Mouse (Mus musculus) megakaryocyte, embryonic 14.5 days (primary cell): ENCODE results near the gene Hoxa11. TPM values are rescaled to one million over a fixed set of nuclear protein-coding genes. Genes with fewer than 3 reads are reported as not detected.

Source experiments
- H3K27me3 ChIP-seq: replicated peaks from 2 replicates; pipeline ENCODE3; 2012; ENCODE audit warnings: inconsistent platforms
- H3K36me3 ChIP-seq: replicated peaks from 2 replicates; pipeline ENCODE3; 2012; ENCODE audit warnings: low read length, inconsistent platforms, mixed read lengths
- H3K4me1 ChIP-seq: 2 replicates; pipeline ENCODE4 v1.6.1; 2012; ENCODE audit warnings: inconsistent platforms
- H3K4me3 ChIP-seq: replicated peaks from 2 replicates; pipeline ENCODE3; 2012; ENCODE audit warnings: moderate library complexity, mild to moderate bottlenecking, inconsistent platforms
- H3K9me3 ChIP-seq: 2 replicates; pipeline ENCODE4 v1.6.1; 2012; ENCODE audit warnings: inconsistent platforms
- FLI1 ChIP-seq: IDR thresholded peaks from 2 replicates; pipeline ENCODE4 v1.6.1; 2012; ENCODE audit warnings: low read length, inconsistent platforms, mixed read lengths
- GATA1 ChIP-seq: IDR thresholded peaks from 3 replicates; pipeline ENCODE4 v1.6.1; 2012; ENCODE audit warnings: mixed read lengths, low read length, inconsistent platforms, borderline replicate concordance
- polyA plus RNA-seq: library from polyadenylated mRNA; stranded (reverse); fragments of >175 nt; gene quantifications from 2 replicates; pipeline ENCODE4 v1.2.3, GENCODE M21; 2012; ENCODE audit warnings: low replicate concordance; ENCODE audit not compliant: insufficient read depth

Gene Hoxa11
- polyA plus RNA-seq, 1 experiment: not detected

DNA sequence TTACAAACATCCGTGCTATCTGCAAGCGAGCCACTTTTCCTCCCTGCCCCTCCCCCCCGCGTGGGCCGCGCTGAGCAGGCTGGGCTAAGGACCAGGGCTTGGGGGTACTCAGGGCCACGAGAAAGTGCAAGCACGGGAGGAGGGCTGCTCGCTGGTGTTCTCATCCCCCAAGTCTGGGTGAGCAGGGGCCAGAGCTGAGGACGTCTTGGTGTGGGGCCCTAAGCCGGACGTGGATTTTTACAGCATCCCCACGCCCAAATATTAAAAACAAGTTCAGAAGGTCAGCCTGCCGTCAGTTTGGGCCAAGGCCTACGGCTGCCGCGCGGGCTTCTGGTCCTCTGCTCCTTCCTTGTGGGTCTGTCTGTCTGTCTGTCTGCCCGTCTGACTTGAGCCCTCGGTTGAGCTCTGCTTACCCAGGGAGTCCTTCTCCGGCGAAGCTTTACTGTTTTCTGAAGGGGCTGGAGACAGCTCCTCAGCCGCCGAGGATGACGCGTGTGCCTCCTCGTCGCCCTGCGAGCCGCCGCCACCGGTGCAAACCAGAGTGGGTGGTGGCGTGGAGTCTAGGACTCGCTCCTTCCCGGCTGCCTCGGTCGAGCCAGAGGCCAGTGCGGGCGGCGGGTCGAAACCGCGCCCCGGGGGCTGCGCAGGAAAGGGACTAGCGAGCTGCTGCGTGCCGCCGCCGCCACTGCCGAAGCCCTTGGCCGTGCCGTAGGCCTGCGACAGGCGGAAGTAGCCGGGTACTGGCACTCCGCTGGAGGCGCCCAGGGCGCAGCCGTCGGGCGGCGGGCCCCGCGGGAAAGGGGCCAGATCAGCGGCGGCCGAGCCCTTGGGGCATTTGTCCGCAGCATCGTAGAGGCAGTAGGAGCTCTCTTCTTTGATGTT is 11.8 kb downstream of the Hoxa11 start:
- TF ChIP-seq GATA1 (no peak), FLI1 (no peak)
- Histone ChIP-seq H3K27me3 (peaks cover 96% of the 10 kb centered on the region), H3K4me3 (peak overlapping the region; percentile 85), H3K36me3 (no peaks in the 10 kb centered on the region), H3K4me1 (peaks cover 52% of the 10 kb centered on the region), H3K9me3 (peaks cover 5% of the 10 kb centered on the region; the same call in 1 of the 2 replicates)

GRCm38 (mm10) chr6:52232984-52233545 is 12.5 kb downstream of the Hoxa11 start:
- peaks cover 57% of the 10 kb centered on the region for H3K4me1 ChIP-seq
- H3K27me3 ChIP-seq: peaks cover 97% of the 10 kb centered on the region
- peak overlapping the region; percentile 85 for H3K4me3 ChIP-seq
- peaks cover 5% of the 10 kb centered on the region; the same call in 1 of the 2 replicates for H3K9me3 ChIP-seq
- TF ChIP-seq GATA1: no peak
- no peak for TF ChIP-seq FLI1
- no peaks in the 10 kb centered on the region for H3K36me3 ChIP-seq

DNA sequence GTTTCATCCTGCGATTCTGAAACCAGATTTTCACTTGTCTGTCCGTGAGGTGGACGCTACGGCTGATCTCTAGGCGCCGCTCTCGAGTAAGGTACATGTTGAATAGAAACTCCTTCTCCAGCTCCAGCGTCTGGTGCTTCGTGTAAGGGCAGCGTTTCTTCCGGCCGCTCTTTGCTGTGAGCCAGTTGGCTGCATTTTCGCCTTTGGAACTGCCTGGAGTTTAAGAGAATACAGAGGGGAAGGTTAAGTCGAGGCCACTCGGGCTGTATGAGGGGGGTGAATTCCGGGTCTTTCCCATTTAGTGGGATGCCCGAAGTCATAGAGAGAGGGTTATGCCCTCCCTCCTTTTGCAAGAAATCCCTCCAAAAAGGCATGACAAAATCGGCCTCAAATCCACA is 13.0 kb downstream of the Hoxa11 start:
- Histone ChIP-seq H3K27me3 (peaks cover 96% of the 10 kb centered on the region), H3K9me3 (peaks cover 5% of the 10 kb centered on the region; the same call in 1 of the 2 replicates), H3K4me1 (peaks cover 60% of the 10 kb centered on the region), H3K36me3 (no peaks in the 10 kb centered on the region), H3K4me3 (peak overlapping the region; percentile 85)
- TF ChIP-seq GATA1 (no peak), FLI1 (no peak)

GRCm38 (mm10) chr6:52231885-52232567 is 13.6 kb downstream of the Hoxa11 start:
- TF ChIP-seq GATA1: no peak
- TF ChIP-seq FLI1: no peak
- H3K9me3 ChIP-seq: peaks cover 5% of the 10 kb centered on the region; the same call in 1 of the 2 replicates

DNA sequence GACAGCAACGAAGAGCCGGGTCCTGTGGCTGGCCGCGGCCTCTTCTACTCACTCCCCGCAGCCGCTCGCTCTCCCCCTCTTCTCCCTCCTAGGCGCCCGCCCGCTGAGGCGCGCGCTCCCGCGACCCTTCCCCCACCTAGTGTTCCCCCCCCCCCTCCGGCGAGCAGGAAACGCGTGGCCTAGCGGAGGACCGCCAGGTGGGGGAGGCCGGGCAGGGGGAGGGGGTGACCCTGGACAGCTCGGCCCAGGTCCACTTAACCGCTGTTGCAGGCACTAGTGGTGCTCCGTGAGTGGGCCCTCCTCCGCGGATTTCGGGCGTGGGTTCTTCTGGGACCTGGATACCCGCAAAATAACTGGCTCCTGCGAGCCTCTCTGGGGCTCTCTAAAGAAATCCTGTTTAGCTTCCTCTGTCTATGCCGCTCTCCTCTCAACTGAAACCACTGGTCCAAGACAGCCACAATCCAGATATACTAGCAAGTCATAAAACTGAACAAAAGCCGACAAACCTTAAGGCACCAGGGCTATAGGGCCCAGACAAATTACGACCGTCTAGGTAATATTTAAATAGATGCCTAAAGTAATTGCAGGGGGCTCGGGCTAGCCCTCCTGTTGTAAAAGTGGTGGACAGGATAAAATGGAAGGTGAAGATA is 15.0 kb downstream of the Hoxa11 start, which contains the start of gene Hoxa9:
TSS of gene Hoxa9 (minus strand) at position 574 of the 650 bp plus-strand sequence.
- Histone ChIP-seq H3K9me3 (peaks cover 5% of the 10 kb centered on the region; the same call in 1 of the 2 replicates), H3K27me3 (peaks cover 96% of the 10 kb centered on the region), H3K36me3 (no peaks in the 10 kb centered on the region), H3K4me3 (peak within 1 kb of the TSS; percentile 90), H3K4me1 (peaks cover 69% of the 10 kb centered on the region)
- TF ChIP-seq FLI1: no peak
- TF ChIP-seq GATA1: no peak

More at GRCm38 (mm10) chr6:52231885-52232567, 13.6 kb downstream of the Hoxa11 start:
- H3K4me3 ChIP-seq: peak overlapping the region; percentile 85
- peaks cover 60% of the 10 kb centered on the region for H3K4me1 ChIP-seq
- no peaks in the 10 kb centered on the region for H3K36me3 ChIP-seq
- H3K27me3 ChIP-seq: peaks cover 96% of the 10 kb centered on the region

DNA sequence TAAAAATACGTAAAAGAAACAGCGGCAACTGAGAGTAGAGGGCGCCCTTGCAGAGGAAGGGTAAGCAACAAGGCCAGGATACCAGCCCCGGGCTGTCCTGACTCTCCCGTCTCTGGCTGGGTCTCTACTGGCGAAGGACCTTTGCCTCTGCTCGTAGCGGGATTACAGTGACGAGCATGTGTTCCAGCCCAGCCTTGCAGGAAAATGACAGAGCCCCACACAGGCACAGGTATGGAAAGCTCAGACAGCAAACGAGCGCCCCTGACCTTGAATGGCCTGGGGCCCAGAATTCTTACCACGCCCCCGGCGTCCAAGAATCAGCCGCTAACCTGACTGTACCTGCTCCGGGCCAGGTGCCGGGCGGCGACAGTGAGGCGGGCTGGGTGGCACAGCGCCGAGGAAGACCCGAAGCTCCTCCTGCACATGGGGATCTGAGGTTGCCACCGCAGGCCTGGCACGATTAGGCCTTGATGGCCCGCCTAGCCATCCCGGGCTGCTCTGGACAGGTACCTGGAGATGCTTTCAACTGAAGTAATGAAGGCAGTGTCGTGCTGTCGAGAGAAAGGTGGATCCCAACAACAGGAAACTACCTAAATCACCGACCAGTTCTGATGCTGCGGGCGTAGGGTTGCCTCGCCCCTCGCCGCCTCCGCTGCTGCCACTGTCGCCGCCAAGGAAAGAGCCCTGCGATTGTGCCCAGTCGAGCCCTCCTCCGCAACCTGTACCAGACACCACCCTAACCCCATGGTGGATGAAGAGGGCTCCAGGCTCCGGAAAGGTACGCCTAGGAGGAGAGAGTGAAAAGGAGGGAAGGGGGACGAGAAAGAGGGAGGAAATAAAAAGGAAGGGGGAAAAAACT is 15.8 kb downstream of the Hoxa11 start:
- Histone ChIP-seq H3K9me3 (peaks cover 3% of the 10 kb centered on the region; the same call in 1 of the 2 replicates), H3K4me3 (peak overlapping the region; percentile 90), H3K4me1 (peaks cover 78% of the 10 kb centered on the region), H3K36me3 (no peaks in the 10 kb centered on the region), H3K27me3 (peaks cover 96% of the 10 kb centered on the region)
- TF ChIP-seq FLI1 (no peak), GATA1 (no peak)

DNA sequence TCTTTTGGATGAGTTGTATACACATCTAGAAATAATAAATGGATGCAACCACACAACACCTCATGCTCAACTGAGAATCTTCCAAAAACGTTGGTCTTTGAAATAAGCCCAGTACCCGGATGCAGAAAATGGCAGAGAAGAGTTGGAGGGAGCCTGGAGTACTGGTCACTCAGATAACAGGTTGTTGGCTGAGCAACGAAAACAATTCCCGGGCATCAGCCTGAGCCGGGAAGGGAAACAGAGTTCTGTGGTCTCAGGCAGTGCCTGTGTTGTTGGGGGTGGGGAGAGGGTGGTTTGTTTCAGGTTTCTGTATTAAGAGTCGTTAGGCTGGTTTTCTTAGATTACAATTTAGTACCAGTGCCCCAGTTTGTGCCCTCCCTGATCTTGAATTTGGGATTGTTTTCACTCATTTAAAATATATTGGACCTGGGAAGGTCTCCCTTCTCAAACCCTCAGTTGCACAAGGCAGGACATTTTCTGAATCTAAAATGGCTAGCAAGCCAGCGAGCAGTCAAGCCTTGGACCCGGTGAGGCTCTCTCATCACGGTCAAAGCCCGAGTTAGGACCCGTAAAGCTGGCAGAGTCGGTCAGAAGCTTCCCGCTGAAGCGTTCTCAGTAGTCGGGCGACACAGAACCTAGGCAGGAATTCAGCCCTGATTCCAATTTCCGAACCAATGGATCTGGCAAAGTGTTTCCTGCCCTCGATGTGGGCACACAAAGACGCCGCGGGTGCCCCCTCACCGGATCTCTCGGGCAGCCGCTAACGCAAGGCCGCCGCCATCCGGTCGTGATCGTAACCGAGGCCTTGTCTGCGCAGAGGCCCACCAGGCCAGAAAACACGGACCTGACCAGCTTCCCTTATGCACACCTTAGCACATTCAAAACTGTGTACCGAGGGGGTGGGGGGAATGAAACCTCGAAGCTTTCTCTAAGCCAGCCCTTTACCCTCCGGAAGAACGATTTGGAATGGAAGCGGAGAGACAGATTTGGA is 16.8 kb downstream of the Hoxa11 start:
- Histone ChIP-seq H3K4me3 (peak overlapping the region; percentile 90), H3K9me3 (no peaks in the 10 kb centered on the region), H3K4me1 (peaks cover 78% of the 10 kb centered on the region), H3K27me3 (peaks cover 96% of the 10 kb centered on the region), H3K36me3 (no peaks in the 10 kb centered on the region)
- no peak for TF ChIP-seq FLI1
- TF ChIP-seq GATA1: no peak
